Mouse (Mus musculus): ENCODE results near the gene Frmd8. TPM values are rescaled to one million over a fixed set of nuclear protein-coding genes. Genes with fewer than 3 reads are reported as not detected.

The Frmd8 gene
- polyA plus RNA-seq, 1 experiment = 23.1 TPM

DNA sequence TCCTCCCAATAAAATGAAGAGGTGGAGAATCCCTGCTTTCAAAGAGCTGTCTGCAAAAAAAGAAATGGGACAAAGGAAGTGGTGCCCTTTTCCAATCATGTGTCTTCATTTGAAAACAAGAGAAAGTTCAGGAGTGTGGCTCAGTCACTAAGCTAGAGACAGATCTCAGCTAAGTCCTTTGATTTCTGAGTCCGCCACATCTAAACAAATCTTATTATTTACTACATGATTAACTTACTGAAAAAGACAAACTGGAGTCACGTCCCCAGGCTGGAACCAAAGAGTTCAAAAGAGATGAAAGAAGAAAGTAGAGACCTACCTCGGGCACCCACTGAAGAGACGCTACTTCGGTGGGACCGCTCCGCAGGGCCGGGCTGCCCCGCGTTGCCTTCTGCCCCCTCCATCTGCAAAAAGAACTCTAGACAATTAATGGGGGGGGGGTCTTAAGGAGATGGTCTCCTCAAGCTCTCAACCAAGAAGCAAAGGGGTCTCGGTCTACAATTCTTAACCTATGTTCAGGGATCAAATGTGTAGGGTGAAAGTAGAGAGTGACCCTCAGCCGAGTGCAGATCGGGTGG is 594 bp downstream of the Frmd8 start:
- 3% methylated on average over 13 of the region's 13 CpGs for WGBS
- Histone ChIP-seq H3K27me3 (replicated peaks; ENCODE audit: control insufficient read depth, insufficient read depth, low read length) (no peaks in the 10 kb centered on the region), H3K27ac (ENCODE audit: insufficient read depth, low read depth, low read length) (peak overlapping the region; percentile 65), H3K4me3 (ENCODE audit: insufficient read depth, low read depth, low read length) (peak overlapping the region; percentile 92), H3K4me1 (ENCODE audit: control insufficient read depth, insufficient read depth, low read length) (peaks cover 23% of the 10 kb centered on the region), H3K36me3 (ENCODE audit: control insufficient read depth, insufficient read depth, low read length) (no peaks in the 10 kb centered on the region)
- DNase-seq = no peak
- TF ChIP-seq CTCF (conservative IDR thresholded peaks at IDR 0.05; ENCODE audit: insufficient read depth, insufficient read length, low read depth, low read length) (no peak), POLR2A (IDR thresholded peaks at IDR 0.05; ENCODE audit: low read depth, low read length) (no peak)

GRCm38 (mm10) chr19:5872931-5873556 is 2.0 kb downstream of the Frmd8 start:
- no peak for DNase-seq
- Histone ChIP-seq H3K36me3 (ENCODE audit: control insufficient read depth, insufficient read depth, low read length) (no peaks in the 10 kb centered on the region), H3K4me1 (ENCODE audit: control insufficient read depth, insufficient read depth, low read length) (peaks cover 17% of the 10 kb centered on the region; the same call in 1 of the 2 replicates), H3K27ac (ENCODE audit: insufficient read depth, low read depth, low read length) (no peak overlapping the region), H3K27me3 (replicated peaks; ENCODE audit: control insufficient read depth, insufficient read depth, low read length) (no peaks in the 10 kb centered on the region), H3K4me3 (ENCODE audit: insufficient read depth, low read depth, low read length) (no peak overlapping the region)
- TF ChIP-seq CTCF (conservative IDR thresholded peaks at IDR 0.05; ENCODE audit: insufficient read depth, insufficient read length, low read depth, low read length) = no peak
- no peak for TF ChIP-seq POLR2A (IDR thresholded peaks at IDR 0.05; ENCODE audit: low read depth, low read length)
- 80% methylated on average over 19 of the region's 19 CpGs for WGBS

DNA sequence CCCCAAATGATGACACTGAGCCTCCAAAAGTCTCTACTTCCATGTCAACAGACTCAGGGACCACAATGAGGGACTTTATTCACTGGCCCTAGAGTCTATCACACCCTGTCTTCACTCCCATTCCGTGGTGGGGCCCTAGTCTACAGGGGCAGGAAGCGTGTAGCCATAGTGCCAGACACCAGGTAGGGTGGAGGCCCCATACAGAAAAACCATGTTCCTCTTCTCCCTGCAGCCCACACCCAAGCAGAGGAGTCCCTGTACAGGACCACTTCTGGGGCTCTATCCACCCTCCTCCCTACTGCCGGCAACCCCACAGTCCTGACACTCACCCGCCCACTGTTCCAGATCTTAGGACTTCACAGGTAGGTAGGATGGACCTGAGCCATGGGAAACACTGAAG is 2.5 kb downstream of the Frmd8 start:
- Histone ChIP-seq H3K27me3 (replicated peaks; ENCODE audit: control insufficient read depth, insufficient read depth, low read length) (no peaks in the 10 kb centered on the region), H3K27ac (ENCODE audit: insufficient read depth, low read depth, low read length) (no peak overlapping the region), H3K36me3 (ENCODE audit: control insufficient read depth, insufficient read depth, low read length) (no peaks in the 10 kb centered on the region), H3K4me3 (ENCODE audit: insufficient read depth, low read depth, low read length) (no peak overlapping the region), H3K4me1 (ENCODE audit: control insufficient read depth, insufficient read depth, low read length) (peaks cover 16% of the 10 kb centered on the region; the same call in 1 of the 2 replicates)
- TF ChIP-seq CTCF (conservative IDR thresholded peaks at IDR 0.05; ENCODE audit: insufficient read depth, insufficient read length, low read depth, low read length) (no peak), POLR2A (IDR thresholded peaks at IDR 0.05; ENCODE audit: low read depth, low read length) (no peak)
- WGBS = 81% methylated on average over 4 of the region's 4 CpGs
- DNase-seq = no peak

- H3K36me3 ChIP-seq (ENCODE audit: control insufficient read depth, insufficient read depth, low read length) = no peaks in the 10 kb centered on the region
- no peak for DNase-seq
- H3K4me3 ChIP-seq (ENCODE audit: insufficient read depth, low read depth, low read length) = no peak overlapping the region
- WGBS = 52% methylated on average over 6 of the region's 6 CpGs
- H3K4me1 ChIP-seq (ENCODE audit: control insufficient read depth, insufficient read depth, low read length) = peaks cover 9% of the 10 kb centered on the region; the same call in 1 of the 2 replicates
- H3K27ac ChIP-seq (ENCODE audit: insufficient read depth, low read depth, low read length) = peak overlapping the region; percentile 14; the same call in 1 of the 2 replicates
- TF ChIP-seq POLR2A (IDR thresholded peaks at IDR 0.05; ENCODE audit: low read depth, low read length) (no peak), CTCF (conservative IDR thresholded peaks at IDR 0.05; ENCODE audit: insufficient read depth, insufficient read length, low read depth, low read length) (no peak)
- H3K27me3 ChIP-seq (replicated peaks; ENCODE audit: control insufficient read depth, insufficient read depth, low read length) = no peaks in the 10 kb centered on the region
Observed at GRCm38 (mm10) chr19:5871683-5872082, 3.4 kb downstream of the Frmd8 start.

GRCm38 (mm10) chr19:5871273-5871672 is 3.8 kb downstream of the Frmd8 start:
- Histone ChIP-seq H3K4me3 (ENCODE audit: insufficient read depth, low read depth, low read length) (no peak overlapping the region), H3K27ac (ENCODE audit: insufficient read depth, low read depth, low read length) (no peak overlapping the region), H3K4me1 (ENCODE audit: control insufficient read depth, insufficient read depth, low read length) (peaks cover 9% of the 10 kb centered on the region; the same call in 1 of the 2 replicates), H3K27me3 (replicated peaks; ENCODE audit: control insufficient read depth, insufficient read depth, low read length) (no peaks in the 10 kb centered on the region), H3K36me3 (ENCODE audit: control insufficient read depth, insufficient read depth, low read length) (no peaks in the 10 kb centered on the region)
- WGBS = 29% methylated on average over 7 of the region's 7 CpGs
- DNase-seq = no peak
- no peak for TF ChIP-seq POLR2A (IDR thresholded peaks at IDR 0.05; ENCODE audit: low read depth, low read length)
- no peak for TF ChIP-seq CTCF (conservative IDR thresholded peaks at IDR 0.05; ENCODE audit: insufficient read depth, insufficient read length, low read depth, low read length)

DNA sequence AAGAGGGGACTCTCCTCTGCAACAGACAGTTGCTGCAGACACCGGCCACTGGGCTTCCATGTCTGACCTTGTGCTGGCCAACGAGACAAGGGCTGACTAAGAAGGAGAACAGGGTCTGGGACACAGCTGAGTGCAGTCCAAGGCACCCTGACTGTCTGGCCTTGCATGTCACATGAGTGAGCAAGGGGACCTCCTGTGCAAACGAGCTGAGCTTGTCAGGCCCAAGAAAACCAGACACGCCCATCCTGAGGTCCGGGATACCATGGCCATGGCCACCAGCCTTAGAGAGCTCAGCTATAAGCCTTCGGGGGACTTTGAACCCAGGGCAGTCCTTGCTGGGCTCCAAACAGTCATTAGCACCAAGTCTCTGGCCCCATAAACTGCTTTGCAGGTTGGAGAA is 7.0 kb downstream of the Frmd8 start:
- H3K27ac ChIP-seq (ENCODE audit: insufficient read depth, low read depth, low read length) = no peak overlapping the region
- WGBS = 79% methylated on average over 6 of the region's 6 CpGs

GRCm38 (mm10) chr19:5864710-5865398 is 10.2 kb downstream of the Frmd8 start:
- Histone ChIP-seq H3K4me1 (ENCODE audit: control insufficient read depth, insufficient read depth, low read length) (no peaks in the 10 kb centered on the region), H3K4me3 (ENCODE audit: insufficient read depth, low read depth, low read length) (no peak overlapping the region), H3K27me3 (replicated peaks; ENCODE audit: control insufficient read depth, insufficient read depth, low read length) (no peaks in the 10 kb centered on the region), H3K36me3 (ENCODE audit: control insufficient read depth, insufficient read depth, low read length) (no peaks in the 10 kb centered on the region; the same call in 1 of the 2 replicates), H3K27ac (ENCODE audit: insufficient read depth, low read depth, low read length) (no peak overlapping the region)
- 93% methylated on average over 20 of the region's 20 CpGs for WGBS
- TF ChIP-seq CTCF (conservative IDR thresholded peaks at IDR 0.05; ENCODE audit: insufficient read depth, insufficient read length, low read depth, low read length) (no peak), POLR2A (IDR thresholded peaks at IDR 0.05; ENCODE audit: low read depth, low read length) (no peak)
- DNase-seq = no peak

More for the DNA sequence above, 7.0 kb downstream of the Frmd8 start:
- Histone ChIP-seq H3K27me3 (replicated peaks; ENCODE audit: control insufficient read depth, insufficient read depth, low read length) (no peaks in the 10 kb centered on the region), H3K36me3 (ENCODE audit: control insufficient read depth, insufficient read depth, low read length) (no peaks in the 10 kb centered on the region), H3K4me3 (ENCODE audit: insufficient read depth, low read depth, low read length) (no peak overlapping the region), H3K4me1 (ENCODE audit: control insufficient read depth, insufficient read depth, low read length) (no peaks in the 10 kb centered on the region; the same call in 1 of the 2 replicates)
- TF ChIP-seq POLR2A (IDR thresholded peaks at IDR 0.05; ENCODE audit: low read depth, low read length) (no peak), CTCF (conservative IDR thresholded peaks at IDR 0.05; ENCODE audit: insufficient read depth, insufficient read length, low read depth, low read length) (no peak)
- DNase-seq = no peak

Data from kidney, adult 2 months (tissue).